Mouse (Mus musculus): ENCODE results near the gene Acss2.

DNA sequence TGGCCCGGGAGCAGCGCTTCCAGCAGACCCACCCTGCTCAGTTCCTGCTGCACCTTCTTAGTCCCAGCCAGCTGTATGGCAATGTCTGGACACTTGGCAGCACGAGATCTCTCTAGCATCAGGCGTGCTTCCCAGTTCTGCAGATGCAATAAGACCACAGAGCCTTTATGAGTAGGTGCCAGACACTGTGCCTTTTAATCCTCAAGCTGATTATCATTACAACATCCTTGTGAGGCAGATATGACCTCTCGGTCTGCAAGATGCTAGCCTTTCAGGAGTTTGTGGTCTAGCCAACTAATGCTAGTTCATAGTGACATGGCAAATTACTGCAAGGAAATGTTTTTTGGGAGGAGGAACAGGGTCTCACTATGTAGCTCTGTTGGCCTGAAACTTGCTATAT lies 50.0 kb downstream of the Acss2 start:
- TF ChIP-seq GATA1 (IDR thresholded peaks at IDR 0.05; ENCODE audit: low read length) = no peak
- TF ChIP-seq TAL1 (IDR thresholded peaks at IDR 0.05; ENCODE audit: low read length) = no peak

Data from erythroblast, embryonic 14.5 days (primary cell).